Mouse (Mus musculus): ENCODE measurements at regions not wholly inside any gene's neighbourhood (a gene's known extent, or its start where the extent isn't known, plus 50 kb on each side); places are given as distances from the start of the nearest gene placed in this dataset.
"Not testable (repeated sequence)": the region's sequence is repeated elsewhere in the genome, so short reads cannot be mapped to it uniquely, and the experiment has no call there.

DNA sequence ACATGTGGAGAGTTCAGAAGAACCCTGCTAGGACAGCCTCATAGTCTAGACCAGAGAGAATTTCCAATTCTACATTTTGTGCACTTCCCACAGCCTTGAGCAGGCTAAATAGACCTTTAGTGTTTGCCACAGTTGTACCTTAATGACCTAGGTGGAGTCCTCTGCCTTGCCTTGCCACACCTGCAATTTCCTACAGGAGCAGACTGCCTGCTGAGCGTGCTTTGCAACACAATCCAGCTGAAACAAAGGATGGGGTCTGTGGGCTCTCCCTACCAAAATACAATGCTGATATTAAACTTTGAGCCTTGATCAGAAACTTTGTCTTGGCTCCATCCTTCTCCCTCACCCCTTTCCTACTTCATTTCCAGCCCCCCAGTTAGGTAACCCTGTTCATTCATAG lies 326.0 kb upstream of the Snx7 start:
- intact Hi-C loops (cut with DNase I) = no loop called here
- DNase-seq (ENCODE audit: low spot score in 2 of 2) = no peak

DNA sequence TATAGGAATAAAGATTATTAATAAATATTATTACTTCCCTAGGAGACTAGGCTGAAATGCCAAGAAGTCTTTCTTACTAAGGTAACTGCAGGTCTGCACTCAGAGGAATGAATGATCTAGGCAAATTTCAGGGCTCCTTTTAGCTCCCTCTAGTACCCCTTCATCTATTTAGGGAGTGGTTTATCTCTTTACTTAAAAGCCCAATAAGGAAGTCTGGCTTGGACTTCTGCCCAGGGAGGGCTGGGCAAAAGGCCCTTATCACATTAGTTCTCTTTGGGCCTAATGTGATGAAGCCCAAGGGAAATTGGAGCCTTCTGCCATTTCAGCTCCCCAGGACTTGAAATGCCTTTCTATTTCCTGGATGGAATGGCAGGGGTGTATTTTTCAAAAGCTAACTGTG lies 320.6 kb upstream of the Snx7 start:
- DNase-seq (ENCODE audit: low spot score in 2 of 2) = no peak
- intact Hi-C loops (cut with DNase I) = no loop called here

DNA sequence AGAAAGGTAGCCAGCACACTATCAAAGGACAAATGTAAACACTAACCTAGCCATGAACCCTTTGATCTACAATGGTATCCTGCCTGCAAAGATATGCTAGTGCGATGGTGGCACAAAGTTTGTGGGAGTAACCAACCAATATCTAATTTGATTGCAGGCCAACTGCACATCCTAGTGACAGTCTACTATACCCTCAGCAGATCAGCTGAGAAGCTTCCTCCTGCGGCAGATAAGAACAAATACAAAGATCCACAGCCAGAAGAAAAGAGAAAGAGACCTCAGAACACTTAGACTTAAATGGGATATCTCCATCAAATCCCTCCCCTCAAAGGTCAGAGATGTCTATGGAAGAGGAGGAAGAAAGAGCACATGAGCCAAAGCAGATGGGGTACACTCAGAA lies 308.7 kb upstream of the Snx7 start:
- intact Hi-C loops (cut with DNase I) = no loop called here
- no peak for DNase-seq (ENCODE audit: low spot score in 2 of 2)

DNA sequence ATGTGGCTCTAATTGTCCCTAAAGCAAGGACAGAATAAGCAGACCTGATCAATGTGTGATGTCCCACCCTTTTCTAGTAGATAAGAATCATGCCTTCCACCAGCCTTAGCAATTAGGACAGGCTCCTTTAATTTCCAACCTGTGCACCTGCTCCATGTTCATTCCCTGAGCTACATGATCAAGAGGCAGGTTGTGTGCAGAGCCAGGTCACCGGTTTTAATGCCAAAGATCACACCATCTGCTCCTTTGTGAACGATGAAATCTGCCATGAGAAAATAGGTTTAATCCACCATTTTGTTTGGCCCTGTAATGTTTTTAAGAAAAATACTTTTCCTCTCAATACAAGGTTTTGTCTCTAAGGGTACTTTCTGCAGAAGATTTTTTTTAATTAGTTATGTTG lies 294.2 kb upstream of the Snx7 start:
- intact Hi-C loops (cut with DNase I) = no loop called here
- no peak for DNase-seq (ENCODE audit: low spot score in 2 of 2)

DNA sequence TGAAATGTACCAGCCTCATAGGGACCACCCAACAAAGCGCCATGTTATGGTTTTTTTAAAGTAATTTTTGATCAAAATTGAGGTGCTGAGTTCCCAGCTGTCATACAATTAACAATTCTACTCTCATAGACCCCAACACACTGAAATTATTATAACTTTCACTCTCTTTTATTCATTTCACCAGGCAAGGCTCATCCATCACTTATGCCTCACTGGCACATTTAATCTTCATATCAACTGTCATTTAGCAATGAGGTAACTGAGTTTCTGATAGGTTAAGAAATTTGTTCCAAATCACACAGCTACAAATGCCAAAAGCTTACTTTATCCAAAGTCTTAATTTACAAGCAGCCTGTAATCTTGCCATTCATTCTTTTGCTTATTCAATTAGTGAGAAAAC lies 276.1 kb upstream of the Snx7 start:
- no peak for DNase-seq (ENCODE audit: low spot score in 2 of 2)
- intact Hi-C loops (cut with DNase I) = no loop called here

DNA sequence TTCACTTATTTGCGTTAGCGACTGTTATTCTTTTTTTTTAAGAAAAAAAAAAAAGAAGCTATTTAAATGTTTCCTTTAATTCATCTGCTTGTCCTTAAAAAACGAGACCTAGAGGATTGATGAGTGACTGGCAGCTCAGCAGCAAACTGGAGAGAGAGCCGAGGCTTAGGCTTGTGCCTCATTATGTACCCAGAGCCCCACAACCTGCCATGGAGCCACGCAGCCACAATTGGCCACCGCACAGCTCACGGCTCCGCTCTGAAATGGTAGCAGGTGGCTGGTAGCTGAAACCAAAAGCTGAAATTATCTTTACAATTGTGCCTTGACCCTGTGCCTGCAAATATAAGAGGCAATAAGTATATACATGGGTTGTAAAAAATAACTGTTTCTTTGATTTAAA lies 273.0 kb upstream of the Snx7 start:
- DNase-seq (ENCODE audit: low spot score in 2 of 2) = peak in 1 of 2 experiments; percentile 3
- intact Hi-C loops (cut with DNase I) = no loop called here

DNA sequence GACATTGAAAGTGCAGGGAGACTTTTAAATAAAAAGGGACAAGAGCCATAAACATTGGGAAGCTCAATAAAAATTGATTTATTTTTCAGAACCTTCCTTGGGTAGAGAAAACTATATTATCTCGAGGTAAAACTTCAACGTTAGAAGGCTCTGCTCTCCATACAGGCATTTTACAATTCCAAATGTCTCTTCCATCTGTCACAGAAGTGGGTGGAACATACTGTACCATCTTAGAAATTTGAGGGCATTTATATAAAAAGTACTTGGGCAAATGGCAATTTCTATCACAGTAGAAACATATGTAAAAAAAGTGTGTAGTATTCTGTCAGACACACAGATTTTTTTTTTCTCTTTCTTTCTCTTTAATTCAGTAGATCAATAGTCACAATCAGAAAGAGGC lies 271.4 kb upstream of the Snx7 start:
- peak; percentile 21 to 23 for DNase-seq (ENCODE audit: low spot score in 2 of 2)
- intact Hi-C loops (cut with DNase I) = no loop called here

DNA sequence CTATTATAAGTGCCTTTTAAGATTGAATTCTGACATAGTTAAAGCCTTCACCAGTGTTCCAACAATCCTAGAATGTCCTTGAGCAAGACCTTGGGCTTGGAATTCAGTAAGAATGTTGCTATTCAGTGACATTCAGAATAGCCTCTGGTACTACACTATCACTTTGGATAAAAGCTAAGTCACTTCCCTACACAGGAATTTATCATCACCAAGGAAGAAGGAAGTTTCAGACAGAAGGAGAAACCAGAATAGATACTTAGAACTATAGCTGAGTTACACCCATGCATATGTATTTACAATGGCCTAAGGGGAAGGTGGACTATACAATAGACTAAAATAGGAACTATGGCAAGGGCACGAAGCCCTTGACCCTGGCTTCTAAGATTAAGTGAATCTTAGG lies 259.6 kb upstream of the Snx7 start:
- DNase-seq (ENCODE audit: low spot score in 2 of 2); intact Hi-C loops (cut with DNase I): not testable (repeated sequence)

DNA sequence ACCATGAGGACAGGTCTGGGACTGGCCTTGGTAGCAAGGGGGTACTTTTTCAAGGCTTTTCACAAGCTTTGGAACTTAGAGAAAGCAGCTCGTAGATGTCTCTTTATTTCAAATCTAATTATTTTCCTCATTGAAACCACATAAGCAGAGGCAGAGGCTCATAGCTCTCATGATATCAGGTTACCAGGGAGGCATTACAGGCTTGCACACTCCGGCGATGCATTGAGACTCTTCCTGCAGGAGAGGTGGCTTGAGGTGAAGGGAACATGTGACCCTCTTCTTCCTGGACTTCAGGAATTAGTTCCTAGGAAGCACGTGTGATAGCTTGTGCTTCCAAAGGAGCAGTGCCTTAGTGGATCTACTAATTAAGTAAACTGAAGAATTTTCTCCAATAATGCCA lies 233.9 kb upstream of the Snx7 start:
- intact Hi-C loops (cut with DNase I) = no loop called here
- no peak for DNase-seq (ENCODE audit: low spot score in 2 of 2)

DNA sequence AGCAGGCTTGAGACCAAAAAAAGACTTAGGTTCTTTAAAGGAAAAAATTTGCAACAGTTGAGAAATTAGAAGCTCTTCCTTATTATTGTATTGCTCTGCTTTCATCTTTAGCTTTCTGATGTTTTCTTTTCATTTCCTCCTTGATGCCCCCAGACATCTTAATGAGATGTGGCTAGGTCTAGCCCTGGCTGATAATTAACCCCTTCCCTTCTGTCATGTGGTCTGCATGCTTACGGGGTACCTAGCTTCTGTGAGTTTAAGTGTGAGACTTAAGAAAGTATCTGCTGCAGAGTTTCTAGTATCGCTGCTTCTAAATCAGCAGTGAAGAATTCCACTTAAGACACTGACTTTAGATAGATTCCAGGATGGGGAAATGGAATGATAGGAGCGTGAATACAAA lies 215.8 kb upstream of the Snx7 start:
- intact Hi-C loops (cut with DNase I) = no loop called here
- no peak for DNase-seq (ENCODE audit: low spot score in 2 of 2)

DNA sequence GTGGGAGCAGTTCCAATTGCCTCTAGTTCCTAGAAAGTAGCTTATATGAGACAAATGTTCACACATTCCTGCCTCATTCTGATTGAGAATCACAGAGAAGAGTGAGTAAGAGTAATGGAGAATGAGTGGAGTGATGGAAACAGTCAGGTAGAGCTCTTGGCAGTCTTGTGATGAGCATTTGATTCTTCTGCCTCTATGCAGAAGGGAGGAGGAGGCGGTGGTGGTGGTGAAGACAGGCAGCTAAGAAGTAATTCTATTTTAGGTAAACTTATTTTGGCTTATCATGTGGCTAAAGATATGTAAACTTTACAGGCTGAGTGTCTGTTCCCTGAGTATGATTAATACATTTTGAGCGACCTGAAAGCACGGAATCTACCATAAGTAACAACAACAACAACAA lies 203.6 kb upstream of the Snx7 start:
- DNase-seq (ENCODE audit: low spot score in 2 of 2) = peak; percentile 9 to 16
- intact Hi-C loops (cut with DNase I) = no loop called here

DNA sequence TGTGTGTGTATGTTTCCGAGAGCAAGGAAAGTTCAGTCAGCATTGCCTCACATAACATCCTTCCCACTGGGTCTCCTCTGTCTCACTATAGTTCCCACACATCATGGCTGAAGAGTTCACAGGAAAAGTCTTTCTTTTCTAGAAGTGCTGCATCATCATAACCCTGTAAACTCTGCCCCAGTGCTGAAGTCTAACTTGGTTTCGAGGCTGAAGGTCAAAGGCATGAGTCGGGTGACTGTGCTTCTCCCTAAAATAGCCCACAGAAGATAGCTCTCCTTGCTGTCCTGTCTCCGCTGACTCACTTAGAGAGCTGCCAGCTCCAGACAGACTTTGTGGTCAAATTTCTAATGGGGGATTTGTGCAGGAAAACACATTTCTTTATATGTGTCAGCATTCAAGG lies 201.4 kb upstream of the Snx7 start:
- DNase-seq (ENCODE audit: low spot score in 2 of 2) = no peak
- intact Hi-C loops (cut with DNase I) = no loop called here

DNA sequence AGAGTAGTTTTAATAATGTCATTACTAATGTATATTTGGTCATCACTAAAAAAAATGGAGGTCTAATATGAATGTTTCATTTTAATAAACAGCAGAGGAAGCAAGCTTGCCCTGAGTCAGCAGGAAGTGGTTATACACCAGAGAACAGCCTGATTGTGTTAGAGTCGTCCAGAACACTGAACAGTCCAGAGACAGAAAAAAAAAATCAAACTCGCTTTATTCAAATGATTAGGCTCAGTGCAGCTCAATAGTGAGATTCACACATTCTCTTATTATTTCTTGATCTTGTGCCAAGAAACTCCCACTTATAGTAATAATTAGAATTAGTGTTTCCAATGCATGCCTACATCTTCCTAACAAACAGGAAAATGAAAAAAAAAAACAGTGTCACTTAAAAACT lies 194.9 kb upstream of the Snx7 start:
- no peak for DNase-seq (ENCODE audit: low spot score in 2 of 2)
- intact Hi-C loops (cut with DNase I) = no loop called here

DNA sequence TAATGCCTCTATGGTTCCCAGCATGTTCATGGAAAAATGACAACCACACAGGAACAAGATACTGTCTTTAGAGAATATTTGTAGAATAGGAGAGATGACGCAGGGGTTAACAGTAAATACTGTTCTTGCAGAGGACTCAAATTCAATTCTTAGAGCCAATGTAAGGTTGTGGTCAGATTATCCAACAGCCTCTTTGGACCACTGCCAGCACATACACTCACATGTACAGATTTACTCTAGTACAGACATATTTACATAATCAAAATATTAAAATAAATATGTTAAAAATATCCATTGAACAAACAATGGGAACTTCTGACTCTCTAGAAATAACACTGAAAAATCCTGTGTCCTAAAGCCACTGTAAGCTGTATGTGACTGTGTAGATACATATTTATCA lies 193.8 kb upstream of the Snx7 start:
- DNase-seq (ENCODE audit: low spot score in 2 of 2) = no peak
- intact Hi-C loops (cut with DNase I) = no loop called here

DNA sequence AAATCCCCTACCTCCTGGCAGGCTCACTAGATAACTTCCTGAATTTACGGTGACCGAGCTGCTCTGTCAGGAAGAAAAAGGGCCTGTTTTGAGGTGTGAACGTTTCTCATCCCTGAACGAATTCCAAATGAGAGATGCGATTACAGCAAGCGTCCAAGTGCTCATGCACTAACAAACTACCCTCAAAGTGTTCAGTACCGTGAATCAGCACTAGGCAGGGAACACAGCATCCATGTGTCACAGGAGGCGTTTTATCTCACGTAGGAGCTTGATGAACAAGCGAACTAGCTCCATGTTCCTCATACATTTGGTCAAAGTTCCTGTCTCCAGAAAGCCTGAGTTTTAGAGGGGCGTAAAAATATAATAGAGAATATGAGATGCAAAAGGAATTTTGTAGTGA lies 178.3 kb upstream of the Snx7 start:
- no peak for DNase-seq (ENCODE audit: low spot score in 2 of 2)
- intact Hi-C loops (cut with DNase I) = no loop called here

DNA sequence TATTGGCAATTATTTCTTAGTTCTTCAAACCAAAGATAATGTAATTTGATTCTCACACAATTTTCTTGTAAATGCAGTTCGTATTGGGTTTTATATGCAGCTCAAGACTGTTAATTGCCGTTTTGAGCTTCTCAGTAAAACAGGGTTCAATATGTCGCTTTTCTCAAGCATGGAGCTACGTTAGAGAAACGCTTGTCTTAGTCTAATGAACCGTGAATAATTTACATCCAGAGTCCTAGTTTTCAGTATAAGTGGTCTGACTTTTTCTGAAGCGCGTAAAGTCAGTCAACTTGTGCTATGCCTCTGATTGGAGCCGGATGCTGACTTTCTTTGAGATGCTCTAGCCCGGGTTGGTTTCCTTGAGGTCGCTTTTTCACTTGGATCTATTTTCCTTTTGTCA lies 177.8 kb upstream of the Snx7 start:
- intact Hi-C loops (cut with DNase I) = no loop called here
- no peak for DNase-seq (ENCODE audit: low spot score in 2 of 2)

DNA sequence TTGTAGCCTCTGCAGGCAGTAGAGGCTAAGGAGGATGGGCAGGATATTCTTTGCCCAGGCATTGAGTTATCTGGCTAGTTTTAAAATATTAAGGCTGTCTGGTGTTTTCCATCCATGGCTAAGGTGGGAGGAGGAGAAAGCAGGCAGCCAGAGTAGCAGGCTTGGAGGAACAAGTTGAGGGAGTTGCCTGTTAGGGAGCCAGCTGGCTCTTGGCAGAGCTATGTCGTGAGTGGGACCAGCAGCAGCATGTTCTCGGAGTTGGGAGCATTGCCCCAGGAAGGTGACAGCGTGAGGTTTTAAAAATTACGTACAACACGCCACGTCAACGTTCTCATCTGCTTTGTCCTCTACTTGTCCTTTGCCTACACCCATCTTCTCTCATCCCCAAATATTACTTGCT lies 167.8 kb upstream of the Snx7 start:
- intact Hi-C loops (cut with DNase I) = no loop called here
- DNase-seq (ENCODE audit: low spot score in 2 of 2) = no peak

DNA sequence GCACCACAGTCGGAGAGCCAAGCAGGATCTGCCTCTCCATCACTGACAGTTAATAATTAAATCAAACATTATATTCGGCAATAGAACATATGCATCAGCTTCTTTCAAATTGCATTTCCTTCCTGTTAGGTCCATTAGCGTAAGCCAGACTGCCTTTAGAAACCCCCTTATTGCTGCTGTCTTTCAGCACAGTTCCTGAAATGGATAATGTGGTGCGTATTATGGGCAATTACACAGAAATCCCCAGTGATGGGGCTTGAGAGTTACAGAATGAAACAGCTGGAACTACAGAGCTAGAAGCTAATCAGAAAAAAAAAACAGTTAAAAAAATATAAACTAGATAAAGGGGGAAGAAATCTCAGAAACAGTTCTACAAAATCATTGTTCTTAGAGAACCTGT lies 126.7 kb upstream of the Snx7 start:
- no peak for DNase-seq (ENCODE audit: low spot score in 2 of 2)
- intact Hi-C loops (cut with DNase I) = no loop called here

DNA sequence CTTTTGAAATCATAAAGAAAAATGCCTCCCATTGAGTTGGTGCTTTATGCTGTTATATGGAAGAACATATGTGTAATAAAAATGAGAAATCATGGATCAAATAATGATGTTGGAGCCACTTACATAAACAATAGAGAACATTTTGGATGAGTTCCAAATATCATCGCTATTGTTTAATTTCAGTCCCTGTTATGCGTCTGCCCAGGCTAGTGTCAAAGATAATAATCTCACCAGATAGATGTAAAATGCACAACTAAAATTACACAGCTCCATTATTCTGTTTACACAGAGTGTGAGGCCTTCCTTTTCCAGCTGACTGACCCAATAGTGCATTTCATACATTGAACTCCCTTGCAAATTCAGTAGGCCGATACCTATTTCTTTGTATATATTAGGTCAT lies 125.4 kb upstream of the Snx7 start:
- intact Hi-C loops (cut with DNase I) = no loop called here

DNA sequence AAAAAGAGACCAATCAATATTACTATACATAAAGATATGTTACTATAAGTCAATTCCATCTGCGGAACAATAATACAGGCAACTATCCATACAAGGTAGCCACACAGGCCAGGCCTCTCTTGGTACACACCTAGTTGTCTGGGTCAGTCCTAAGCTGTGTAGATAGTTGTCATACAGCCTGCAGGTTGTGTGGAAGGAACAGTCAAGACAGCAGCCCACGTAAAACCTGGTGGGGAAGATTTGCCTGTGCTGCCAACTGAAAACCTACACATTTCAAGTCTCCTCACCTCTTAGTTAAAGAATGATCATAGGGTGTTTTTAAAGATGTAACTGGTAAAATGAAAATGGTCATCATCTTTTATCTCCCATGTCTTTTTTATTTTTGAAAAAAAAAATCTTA lies 121.8 kb upstream of the Snx7 start:
- no peak for DNase-seq (ENCODE audit: low spot score in 2 of 2)
- intact Hi-C loops (cut with DNase I) = no loop called here

More for the DNA sequence above, 125.4 kb upstream of the Snx7 start:
- DNase-seq (ENCODE audit: low spot score in 2 of 2) = no peak

DNA sequence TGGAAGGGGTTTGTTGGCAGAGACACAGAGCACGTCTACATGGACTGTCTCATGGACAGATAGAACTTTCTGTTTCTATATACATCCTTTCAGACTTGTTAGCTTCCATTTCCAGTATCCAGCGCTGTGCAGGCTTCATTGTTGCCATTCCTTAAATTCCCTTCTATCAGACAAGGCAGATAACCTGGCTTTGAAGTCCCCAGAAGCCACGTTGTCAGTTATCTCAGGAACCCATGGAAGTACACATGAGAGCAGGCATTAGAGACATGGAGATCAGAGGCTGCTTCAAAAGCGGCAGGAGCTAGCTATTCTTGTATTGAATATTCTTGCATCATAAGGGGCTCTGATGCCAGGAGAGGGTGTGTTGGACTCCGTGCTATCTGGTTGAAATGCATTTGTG lies 119.7 kb upstream of the Snx7 start:
- no peak for DNase-seq (ENCODE audit: low spot score in 2 of 2)
- intact Hi-C loops (cut with DNase I) = no loop called here

DNA sequence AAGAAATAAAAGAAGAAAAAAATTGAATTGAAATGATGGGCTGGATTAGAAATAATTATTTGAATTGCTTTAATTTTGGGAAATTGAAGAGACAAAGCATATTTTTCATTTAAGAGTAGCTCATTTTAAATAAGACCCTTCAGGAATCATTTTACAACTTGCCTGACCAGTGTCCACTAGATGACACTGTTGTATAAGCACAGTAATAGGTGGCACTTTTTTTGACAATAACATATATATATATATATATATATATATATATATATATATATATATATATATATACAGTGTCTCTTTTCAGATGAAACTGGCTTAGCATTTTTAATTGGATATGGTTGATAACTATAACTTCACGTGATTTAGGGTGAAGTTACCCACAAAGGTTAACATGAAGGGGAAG lies 106.9 kb upstream of the Snx7 start:
- intact Hi-C loops (cut with DNase I) = loop anchor here (10.0 kb wide), 1 partner anchor 449 kb away; no protein-coding TSS in a partner anchor
- peak; percentile 37 to 55 for DNase-seq (ENCODE audit: low spot score in 2 of 2)

DNA sequence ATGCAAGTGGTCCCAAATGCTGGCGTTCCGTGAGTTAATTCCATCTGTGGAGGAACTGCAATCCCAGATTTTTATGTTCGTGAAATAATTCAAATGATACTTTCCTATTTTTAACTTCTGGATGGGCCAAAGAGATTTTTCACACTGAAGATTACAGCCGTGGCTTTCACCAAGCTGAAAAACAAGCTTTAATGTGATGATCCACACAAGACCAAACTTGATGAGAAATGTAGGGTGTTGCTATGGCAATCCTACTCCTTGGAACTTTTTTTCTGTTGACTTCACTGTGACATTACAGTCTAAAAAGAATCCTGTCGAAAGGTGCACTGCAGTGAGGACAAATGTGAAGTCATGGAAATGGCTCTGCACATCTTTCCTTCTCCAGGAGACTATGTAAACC lies 100.1 kb upstream of the Snx7 start:
- intact Hi-C loops (cut with DNase I) = no loop called here
- DNase-seq (ENCODE audit: low spot score in 2 of 2) = peak; percentile 5 to 25

Measured in left cerebral cortex, postnatal 14 days (tissue).